Mouse (Mus musculus) heart, embryonic 16.5 days (tissue): ENCODE measurements around the gene Card19. TPM values are rescaled to one million over a fixed set of nuclear protein-coding genes. Genes with fewer than 3 reads are reported as not detected.
A peak's percentile ranks its signal among the peaks of the same experiment; 100 is the strongest.

Experiments used
- ATAC-seq: fragments of 200-750 bp; cut with Nextera tagmentation; replicated peaks from 2 replicates; pipeline ENCODE4 v1.8.0; 2017; ENCODE audit warnings: moderate number of reproducible peaks; ENCODE audit not compliant: insufficient read depth, low FRiP score; ENCODE audit errors: extremely low read depth
- H3K27ac ChIP-seq: fragments of 300-500 bp; sonication (generic); 2 replicates; pipeline ENCODE4 v1.5.1; 2014; ENCODE audit warnings: mild to moderate bottlenecking, low read length, control low read depth, moderate library complexity
- H3K27me3 ChIP-seq: fragments of 300-500 bp; sonication (generic); 2 replicates; pipeline ENCODE4 v1.6.1; 2014; ENCODE audit warnings: low read length, mixed read lengths; ENCODE audit not compliant: control insufficient read depth, insufficient read depth
- H3K36me3 ChIP-seq: fragments of 300-500 bp; sonication (generic); 2 replicates; pipeline ENCODE4 v1.6.1; 2014; ENCODE audit not compliant: control insufficient read depth, insufficient read depth
- H3K4me1 ChIP-seq: fragments of 300-500 bp; sonication (generic); 2 replicates; pipeline ENCODE4 v1.6.1; 2014; ENCODE audit warnings: low read length, mixed read lengths; ENCODE audit not compliant: control insufficient read depth, insufficient read depth
- H3K4me2 ChIP-seq: fragments of 300-500 bp; sonication (generic); 2 replicates; pipeline ENCODE4 v1.6.1; 2014; ENCODE audit warnings: low read depth, mild to moderate bottlenecking, control low read depth, low read length
- H3K4me3 ChIP-seq: fragments of 300-500 bp; sonication (generic); 2 replicates; pipeline ENCODE4 v1.5.1; 2014; ENCODE audit warnings: mild to moderate bottlenecking, control low read depth, low read length
- H3K9ac ChIP-seq: fragments of 300-500 bp; sonication (generic); 2 replicates; pipeline ENCODE4 v1.6.1; 2014; ENCODE audit warnings: low read length, control low read depth
- H3K9me3 ChIP-seq: fragments of 300-500 bp; sonication (generic); replicated peaks from 2 replicates; pipeline ENCODE4 v1.6.1; 2016; ENCODE audit warnings: low read length; ENCODE audit not compliant: control insufficient read depth
- WGBS: fragments of 180-500 bp; shearing (Covaris S2); extraction: QIAGEN DNeasy Blood & Tissue Kit; methylation state at CpG from one replicate; pipeline ENCODE4 v1.1.7; 2014; 5-methylcytosine and 5-hydroxymethylcytosine counted together
- polyA plus RNA-seq: library from polyadenylated mRNA; unstranded; fragments of >200 nt; fragmentation: Nextera tagmentation; extraction: Ambion mirVana; gene quantifications from 2 replicates; pipeline ENCODE4 v1.2.1, GENCODE M21; 2015

Gene Card19
- polyA plus RNA-seq, 1 experiment from 2014 or later, result 144 TPM

DNA sequence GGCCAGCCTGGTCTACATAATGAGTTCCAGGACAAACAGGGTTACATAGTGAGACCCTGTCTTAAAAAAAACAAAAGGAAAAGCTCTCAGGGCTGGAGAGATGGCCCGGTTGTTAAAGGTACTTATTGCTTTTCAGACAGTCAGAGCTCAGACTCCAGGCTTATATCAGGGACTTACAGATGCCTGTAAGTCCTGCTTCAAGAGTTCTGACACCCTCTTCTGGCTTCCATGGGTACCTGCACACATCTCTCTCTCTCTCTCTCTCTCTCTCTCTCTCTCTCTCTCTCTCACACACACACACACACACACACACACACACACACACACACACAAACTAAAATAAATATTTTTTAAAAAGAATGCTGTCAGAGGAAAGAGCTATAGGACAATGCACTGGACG, 54.6 kb downstream of the Card19 start:
- Histone ChIP-seq H3K9ac (no peak overlapping the region), H3K4me2 (no peak overlapping the region), H3K4me1 (no peaks in the 10 kb centered on the region), H3K9me3 (no peaks in the 10 kb centered on the region), H3K4me3 (no peak overlapping the region), H3K27ac (no peak overlapping the region), H3K27me3 (peaks cover 2% of the 10 kb centered on the region; the same call in 1 of the 2 replicates), H3K36me3 (no peaks in the 10 kb centered on the region)
- WGBS, result 61% methylated on average over 2 of the region's 2 CpGs
- ATAC-seq, result no peak

DNA sequence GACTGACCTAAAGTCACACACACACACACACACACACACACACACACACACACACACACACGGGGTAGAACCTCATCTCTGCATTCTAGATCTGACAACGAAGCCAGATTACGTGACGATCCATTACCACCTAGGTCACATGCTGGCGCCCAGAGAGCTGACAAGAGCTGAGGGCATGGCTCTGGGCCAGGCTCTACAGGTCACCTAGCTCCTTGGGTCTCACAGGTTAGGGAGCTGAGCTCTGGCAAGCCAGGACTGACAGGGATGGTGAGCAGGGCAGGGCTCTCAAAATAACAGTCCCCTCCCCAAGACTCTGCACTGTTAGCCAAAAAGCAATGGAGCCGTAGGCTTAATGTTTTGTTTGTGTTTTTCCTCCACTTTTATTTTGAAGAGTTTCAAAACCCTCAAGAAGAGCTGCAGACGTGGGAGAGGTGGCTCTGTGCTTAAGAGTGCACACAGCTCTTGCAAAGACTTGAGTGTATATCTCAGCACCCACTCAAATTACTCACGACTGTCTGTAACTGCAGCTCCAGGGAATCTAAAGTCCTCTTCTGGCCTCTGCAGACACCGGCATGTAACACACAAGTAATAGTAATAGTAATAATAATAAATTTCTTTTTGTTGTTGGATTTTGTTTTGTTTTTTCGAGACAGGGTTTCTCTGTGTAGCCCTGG, 57.7 kb downstream of the Card19 start:
- no peak overlapping the region for H3K9ac ChIP-seq
- peaks cover 10% of the 10 kb centered on the region for H3K4me1 ChIP-seq
- no peak for ATAC-seq
- no peak overlapping the region for H3K4me2 ChIP-seq
- no peaks in the 10 kb centered on the region for H3K36me3 ChIP-seq
- H3K27me3 ChIP-seq, result peaks cover 2% of the 10 kb centered on the region; the same call in 1 of the 2 replicates
- no peak overlapping the region for H3K27ac ChIP-seq
- H3K4me3 ChIP-seq, result no peak overlapping the region
- 65% methylated on average over 10 of the region's 10 CpGs for WGBS
- no peaks in the 10 kb centered on the region for H3K9me3 ChIP-seq

DNA sequence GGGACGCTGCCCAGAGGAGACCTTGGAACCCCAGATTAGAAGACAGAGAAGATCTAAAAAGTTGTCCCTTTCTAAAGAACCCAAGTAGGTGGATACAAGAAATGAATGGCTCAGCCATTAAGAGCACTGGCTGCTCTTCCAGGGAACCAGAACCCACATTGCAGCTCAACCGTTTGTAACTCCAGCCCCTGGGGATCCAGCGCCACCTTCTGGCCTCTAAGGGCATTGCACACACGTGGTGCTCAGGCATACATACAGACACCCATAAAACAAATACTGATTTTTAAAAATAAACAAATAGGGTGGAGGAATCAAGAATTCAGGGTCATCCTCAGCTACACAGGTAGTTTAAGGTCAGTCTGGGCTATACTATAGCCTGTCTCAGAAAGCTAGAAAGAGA, 59.2 kb downstream of the Card19 start:
- Histone ChIP-seq H3K27me3 (peaks cover 2% of the 10 kb centered on the region; the same call in 1 of the 2 replicates), H3K36me3 (no peaks in the 10 kb centered on the region), H3K9me3 (no peaks in the 10 kb centered on the region), H3K9ac (no peak overlapping the region), H3K27ac (no peak overlapping the region), H3K4me2 (no peak overlapping the region), H3K4me1 (peaks cover 10% of the 10 kb centered on the region), H3K4me3 (no peak overlapping the region)
- no peak for ATAC-seq
- WGBS, result 70% methylated on average over 4 of the region's 4 CpGs

DNA sequence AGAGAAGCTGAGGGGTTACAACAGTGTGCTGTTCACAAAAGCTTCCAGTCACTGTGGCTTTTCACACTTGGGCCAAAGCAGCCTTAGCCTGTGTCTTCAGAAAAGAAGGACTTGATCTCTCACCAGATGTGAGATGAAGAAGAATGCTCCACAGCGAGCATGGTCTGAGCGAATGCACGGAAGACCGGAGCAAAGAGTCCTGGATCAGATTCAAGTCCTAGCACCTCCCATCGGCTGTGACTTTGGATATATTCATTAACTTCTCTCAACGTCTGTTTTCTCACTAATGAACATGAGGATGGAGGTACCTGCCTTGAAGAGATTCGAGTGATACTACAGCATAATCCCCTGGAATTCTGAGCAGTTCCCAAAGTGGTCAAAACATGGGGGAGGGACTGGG, 61.2 kb downstream of the Card19 start:
- Histone ChIP-seq H3K9me3 (no peaks in the 10 kb centered on the region), H3K4me2 (no peak overlapping the region), H3K9ac (no peak overlapping the region), H3K27ac (no peak overlapping the region), H3K4me1 (peaks cover 10% of the 10 kb centered on the region), H3K27me3 (peaks cover 4% of the 10 kb centered on the region; the same call in 1 of the 2 replicates), H3K4me3 (no peak overlapping the region), H3K36me3 (no peaks in the 10 kb centered on the region)
- no peak for ATAC-seq
- 48% methylated on average over 7 of the region's 7 CpGs for WGBS

DNA sequence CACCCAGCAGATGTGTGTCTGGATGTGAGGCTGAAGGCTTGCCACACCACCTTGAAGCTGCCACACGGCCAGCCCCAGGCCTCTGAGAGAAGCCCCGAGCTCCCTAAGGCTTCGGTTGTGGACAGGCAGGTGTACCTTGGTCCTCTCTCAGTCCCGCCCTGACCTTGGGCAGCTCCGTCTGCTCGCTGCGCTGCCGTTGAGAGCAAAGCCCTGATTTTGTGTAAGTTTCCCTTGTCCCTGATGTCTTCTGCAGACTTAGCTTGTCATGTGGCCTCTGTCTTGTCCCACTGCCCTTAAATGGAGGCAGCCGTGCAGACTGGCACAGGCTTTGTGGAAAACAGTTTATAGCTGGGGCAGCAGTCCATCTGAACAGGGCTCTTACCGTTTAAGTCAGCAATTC, 61.8 kb downstream of the Card19 start:
- no peak for ATAC-seq
- H3K27ac ChIP-seq, result peak overlapping the region; percentile 49
- H3K9me3 ChIP-seq, result no peaks in the 10 kb centered on the region
- WGBS, result 66% methylated on average over 10 of the region's 10 CpGs
- H3K36me3 ChIP-seq, result no peaks in the 10 kb centered on the region
- no peak overlapping the region for H3K4me2 ChIP-seq
- H3K4me1 ChIP-seq, result peaks cover 10% of the 10 kb centered on the region
- peaks cover 8% of the 10 kb centered on the region; the same call in 1 of the 2 replicates for H3K27me3 ChIP-seq
- no peak overlapping the region for H3K4me3 ChIP-seq
- peak overlapping the region; percentile 53 for H3K9ac ChIP-seq

Other genes with a start within 250 kb of the Card19 start
- 17.2 and 18.3 TPM in 2 replicates for gene Fam120a, start 248.0 kb downstream of the Card19 start, polyA plus RNA-seq
- 1.8 and 1.9 TPM in 2 replicates for gene Wnk2, start 68.0 kb downstream of the Card19 start, polyA plus RNA-seq
- 78.8 and 84.5 TPM in 2 replicates for gene Ninj1, start 28.6 kb downstream of the Card19 start, polyA plus RNA-seq
- gene Susd3, start 32.7 kb upstream of the Card19 start, polyA plus RNA-seq, result 1.4 and 1.8 TPM in 2 replicates
- 0.22 and 0.29 TPM in 2 replicates for gene Fgd3, start 104.3 kb upstream of the Card19 start, polyA plus RNA-seq
- 55.9 and 59.8 TPM in 2 replicates for gene Bicd2, start 125.5 kb upstream of the Card19 start, polyA plus RNA-seq
- gene Ippk, start 205.2 kb upstream of the Card19 start, polyA plus RNA-seq, result 11.1 and 11.8 TPM in 2 replicates